ENCODE assay signal across 11 mouse cellular contexts in the genomic region with DNA sequence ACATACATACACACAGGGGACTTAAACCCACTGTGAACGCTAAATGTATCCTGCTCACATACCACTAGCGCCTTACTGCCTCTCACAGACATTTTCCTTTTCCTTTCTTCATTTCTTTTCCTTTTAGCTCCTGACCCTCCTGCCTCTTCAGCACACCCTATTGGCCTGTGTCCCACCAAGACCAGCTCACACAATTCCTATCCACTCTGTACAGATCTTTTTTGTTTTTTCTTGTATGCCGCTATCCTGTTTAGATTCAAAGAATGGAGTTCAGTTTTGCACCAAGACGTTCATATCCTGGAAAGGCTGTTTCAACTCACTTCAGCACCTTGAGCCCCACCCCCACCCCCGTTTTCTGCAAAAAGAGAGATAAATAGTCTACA. TPM values are rescaled to one million over a fixed set of nuclear protein-coding genes. Genes with fewer than 3 reads are reported as not detected.
DNase-seq lines count a peak whose midpoint lies in the region; ATAC-seq and TF ChIP-seq lines count a peak whose summit lies in the region.
"Had no signal": no experiment of that assay in that cellular context is flagged by ENCODE, and none has a peak within 500 bp of the region (broad histone marks: within the 10 kb centered on the region; RNA-seq: fewer than 3 reads in every experiment).

No protein-coding gene starts in this region.

- peak overlapping the region; percentile 86 to 97 for H3K27ac ChIP-seq in heart, embryonic 14.5 days (replicated peaks in 1 of 2; ENCODE audit: control insufficient read depth in 1 of 2, insufficient read depth in 1 of 2, low read depth in 2 of 2, low read length in 2 of 2)
- peak overlapping the region; percentile 92 for H3K27ac ChIP-seq in cortical plate, adult 2 months (ENCODE audit: insufficient read depth, low read length)
- peak overlapping the region; percentile 99 for H3K27ac ChIP-seq in hindbrain, embryonic 10.5 days
- H3K27ac ChIP-seq in midbrain, embryonic 13.5 days, result peak overlapping the region; percentile 99

- H3K4me1 ChIP-seq in heart, embryonic 14.5 days (ENCODE audit: control insufficient read depth in 2 of 2, insufficient read depth in 2 of 2, low read length in 2 of 2), result peaks cover 21 to 26% of the 10 kb centered on the region in 2 experiments
- H3K4me1 ChIP-seq in cortical plate, adult 2 months (ENCODE audit: control insufficient read depth, insufficient read depth, low read length), result peaks cover 12% of the 10 kb centered on the region
- peaks cover 61% of the 10 kb centered on the region for H3K4me1 ChIP-seq in hindbrain, embryonic 10.5 days (replicated peaks)
- H3K4me1 ChIP-seq in midbrain, embryonic 13.5 days (replicated peaks), result peaks cover 52% of the 10 kb centered on the region

- peak overlapping the region; percentile 40 for H3K4me3 ChIP-seq in heart, embryonic 14.5 days (ENCODE audit: control insufficient read depth in 1 of 2, insufficient read depth in 1 of 2, low read depth in 1 of 2, low read length in 2 of 2)
- H3K4me3 ChIP-seq in cortical plate, adult 2 months (ENCODE audit: insufficient read depth, low read length), result peak overlapping the region; percentile 29
- peak overlapping the region; percentile 52 for H3K4me3 ChIP-seq in hindbrain, embryonic 10.5 days
- H3K4me3 ChIP-seq in midbrain, embryonic 13.5 days (replicated peaks), result peak overlapping the region; percentile 41
- H3K4me3 ChIP-seq: erythroblast, embryonic 14.5 days had no signal

- peaks cover 17% of the 10 kb centered on the region for H3K36me3 ChIP-seq in heart, embryonic 14.5 days (ENCODE audit: control insufficient read depth, insufficient read depth, low read length)
- peaks cover 43% of the 10 kb centered on the region for H3K36me3 ChIP-seq in hindbrain, embryonic 10.5 days
- H3K36me3 ChIP-seq in midbrain, embryonic 13.5 days, result peaks cover 15% of the 10 kb centered on the region

- no peak for TF ChIP-seq POLR2A in cortical plate, adult 2 months (IDR thresholded peaks at IDR 0.05; ENCODE audit: extremely low read depth, insufficient read depth, low read length)

- peaks cover 5% of the 10 kb centered on the region for H3K9me3 ChIP-seq in heart, embryonic 14.5 days (ENCODE audit: control insufficient read depth, low read length)
- H3K9me3 ChIP-seq in hindbrain, embryonic 10.5 days, result peaks cover 7% of the 10 kb centered on the region
- H3K9me3 ChIP-seq in midbrain, embryonic 13.5 days, result peaks cover 3% of the 10 kb centered on the region; the same call in 1 of the 2 replicates

- no peak for TF ChIP-seq CTCF in cortical plate, adult 2 months (IDR thresholded peaks at IDR 0.05; ENCODE audit: extremely low read depth, insufficient read depth, low read length)

- no peaks in the 10 kb centered on the region for H3K27me3 ChIP-seq in heart, embryonic 14.5 days (ENCODE audit: control insufficient read depth, insufficient read depth, low read length)
- H3K27me3 ChIP-seq in hindbrain, embryonic 10.5 days (ENCODE audit: insufficient read depth, poor library complexity, severe bottlenecking), result peaks cover 14% of the 10 kb centered on the region; the same call in 1 of the 2 replicates
- no peaks in the 10 kb centered on the region for H3K27me3 ChIP-seq in midbrain, embryonic 13.5 days

- WGBS in heart, embryonic 14.5 days, result 20% methylated on average over 5 of the region's 5 CpGs
- 23% methylated on average over 5 of the region's 5 CpGs for WGBS in hindbrain, embryonic 10.5 days
- 19% methylated on average over 5 of the region's 5 CpGs for WGBS in midbrain, embryonic 13.5 days

- peak overlapping the region; percentile 72 for H3K4me2 ChIP-seq in heart, embryonic 14.5 days (ENCODE audit: low read length)
- peak overlapping the region; percentile 90 for H3K4me2 ChIP-seq in midbrain, embryonic 13.5 days (replicated peaks)

- H3K9ac ChIP-seq in heart, embryonic 14.5 days (ENCODE audit: low read length), result peak overlapping the region; percentile 72
- H3K9ac ChIP-seq in midbrain, embryonic 13.5 days (replicated peaks), result peak overlapping the region; percentile 79

- ATAC-seq in heart, embryonic 14.5 days (ENCODE audit: insufficient number of reproducible peaks, insufficient read depth, low FRiP score, low read depth), result no peak
- ATAC-seq in midbrain, embryonic 13.5 days, result no peak

- DNase-seq in heart, postnatal 25 days (ENCODE audit: low spot score), result no peak
- no peak for DNase-seq in hindbrain, embryonic 10.5 days (ENCODE audit: low spot score)
- DNase-seq in adipocyte (ENCODE audit: low spot score), result no peak
- no peak for DNase-seq in thymus, postnatal 0 days (ENCODE audit: low spot score)
- no peak for DNase-seq in ovary, adult 18-20 months (ENCODE audit: low spot score)

- intact Hi-C loops in heart, postnatal 25 days (cut with DNase I), result no loop called here

RNA-seq across cellular contexts. Expression of a gene that starts 5.9 kb away (rescaled TPM):
- 75.7 and 75.8 TPM in 2 replicates for polyA plus RNA-seq in heart, embryonic 14.5 days (2014; fragmentation: Nextera tagmentation; extraction: Ambion mirVana)
- total RNA-seq in heart, postnatal 25 days (2021), result 10 to 100 TPM; 33.1 to 41.7 TPM
- polyA plus RNA-seq in cortical plate, adult 2 months (2012; rRNA removed), result 42.8 and 44.9 TPM in 2 replicates
- 134 and 184 TPM in 2 replicates for polyA plus RNA-seq in hindbrain, embryonic 10.5 days (2016; fragmentation: Nextera tagmentation; extraction: Ambion mirVana)
- 163 and 187 TPM in 2 replicates for polyA plus RNA-seq in midbrain, embryonic 13.5 days (2015; fragmentation: Nextera tagmentation; extraction: Ambion mirVana)
- 33.7 and 33.8 TPM in 2 replicates for polyA plus RNA-seq in thymus, postnatal 0 days (2015; fragmentation: Nextera tagmentation; extraction: Ambion mirVana)
- polyA plus RNA-seq: erythroblast, embryonic 14.5 days had no signal

RNA-seq across cellular contexts. Expression of a gene that starts 25.0 kb away (rescaled TPM):
- 21.9 and 23.8 TPM in 2 replicates for polyA plus RNA-seq in heart, embryonic 14.5 days (2014; fragmentation: Nextera tagmentation; extraction: Ambion mirVana)
- 10 to 100 TPM; 17.5 to 18.3 TPM for total RNA-seq in heart, postnatal 25 days (2021)
- 29.8 and 32.9 TPM in 2 replicates for polyA plus RNA-seq in cortical plate, adult 2 months (2012; rRNA removed)
- 45.7 and 56.5 TPM in 2 replicates for polyA plus RNA-seq in hindbrain, embryonic 10.5 days (2016; fragmentation: Nextera tagmentation; extraction: Ambion mirVana)
- 31.5 and 32.0 TPM in 2 replicates for polyA plus RNA-seq in midbrain, embryonic 13.5 days (2015; fragmentation: Nextera tagmentation; extraction: Ambion mirVana)
- polyA plus RNA-seq in thymus, postnatal 0 days (2015; fragmentation: Nextera tagmentation; extraction: Ambion mirVana), result 267 and 319 TPM in 2 replicates

RNA-seq across cellular contexts. Expression of a gene that starts 31.1 kb away (rescaled TPM):
- 10.8 and 12.7 TPM in 2 replicates for polyA plus RNA-seq in heart, embryonic 14.5 days (2014; fragmentation: Nextera tagmentation; extraction: Ambion mirVana)
- 10 to 100 TPM; 32.3 TPM for total RNA-seq in heart, postnatal 25 days (2021)
- polyA plus RNA-seq in cortical plate, adult 2 months (2012; rRNA removed), result 34.5 and 38.9 TPM in 2 replicates
- polyA plus RNA-seq in hindbrain, embryonic 10.5 days (2016; fragmentation: Nextera tagmentation; extraction: Ambion mirVana), result 16.7 and 17.4 TPM in 2 replicates
- 13.0 and 15.1 TPM in 2 replicates for polyA plus RNA-seq in midbrain, embryonic 13.5 days (2015; fragmentation: Nextera tagmentation; extraction: Ambion mirVana)
- polyA plus RNA-seq in thymus, postnatal 0 days (2015; fragmentation: Nextera tagmentation; extraction: Ambion mirVana), result 22.5 and 27.0 TPM in 2 replicates

RNA-seq across cellular contexts. Expression of a gene that starts 55.0 kb away (rescaled TPM):
- 0.09 TPM in 1 of 2 replicates, not detected in the other for polyA plus RNA-seq in heart, embryonic 14.5 days (2014; fragmentation: Nextera tagmentation; extraction: Ambion mirVana)
- total RNA-seq in heart, postnatal 25 days (2021), result not detected
- polyA plus RNA-seq in cortical plate, adult 2 months (2012; rRNA removed), result 0.06 TPM in 1 of 2 replicates, not detected in the other
- 0.08 and 0.10 TPM in 2 replicates for polyA plus RNA-seq in hindbrain, embryonic 10.5 days (2016; fragmentation: Nextera tagmentation; extraction: Ambion mirVana)
- not detected in 2 replicates for polyA plus RNA-seq in midbrain, embryonic 13.5 days (2015; fragmentation: Nextera tagmentation; extraction: Ambion mirVana)
- 0.10 and 0.17 TPM in 2 replicates for polyA plus RNA-seq in thymus, postnatal 0 days (2015; fragmentation: Nextera tagmentation; extraction: Ambion mirVana)
- total RNA-seq: adrenal gland, adult 8-10 months; megakaryocyte progenitor cell, adult 5-6 weeks had no signal
- polyA plus RNA-seq: erythroblast, embryonic 14.5 days had no signal
